Mouse (Mus musculus): ENCODE data around the gene Ccdc62. TPM values are rescaled to one million over a fixed set of nuclear protein-coding genes. Genes with fewer than 3 reads are reported as not detected.

Gene Ccdc62
- 1.2 and 1.6 TPM in 2 replicates for polyA plus RNA-seq (2012; rRNA removed)

- peak; percentile 77 for DNase-seq (ENCODE audit: low read depth, low spot score)
- under 1% methylated on average over 56 of the region's 56 CpGs for WGBS
Observed at GRCm38 (mm10) chr5:123930508-123930989, at the start of gene Ccdc62. TSS of gene Ccdc62 (plus strand) at chr5:123930679.

GRCm38 (mm10) chr5:123880778-123881177 lies 49.7 kb upstream of the Ccdc62 start:
- WGBS, result 86% methylated on average over 14 of the region's 14 CpGs
- no peak for DNase-seq (ENCODE audit: low read depth, low spot score)

GRCm38 (mm10) chr5:123883891-123884290 lies 46.6 kb upstream of the Ccdc62 start:
- DNase-seq (ENCODE audit: low read depth, low spot score), result no peak
- WGBS, result 61% methylated on average over 7 of the region's 7 CpGs

- 63% methylated on average over 10 of the region's 10 CpGs for WGBS
- DNase-seq (ENCODE audit: low read depth, low spot score), result no peak
Observed at GRCm38 (mm10) chr5:123884332-123884731, 46.1 kb upstream of the Ccdc62 start.

- 68% methylated on average over 3 of the region's 3 CpGs for WGBS
- no peak for DNase-seq (ENCODE audit: low read depth, low spot score)
Observed at GRCm38 (mm10) chr5:123886365-123886764, 44.1 kb upstream of the Ccdc62 start.

- no peak for DNase-seq (ENCODE audit: low read depth, low spot score)
- 73% methylated on average over 2 of the region's 2 CpGs for WGBS
Observed at GRCm38 (mm10) chr5:123890312-123890711, 40.2 kb upstream of the Ccdc62 start.

GRCm38 (mm10) chr5:123890987-123891386 lies 39.5 kb upstream of the Ccdc62 start:
- DNase-seq (ENCODE audit: low read depth, low spot score), result no peak
- 73% methylated on average over 5 of the region's 5 CpGs for WGBS

GRCm38 (mm10) chr5:123891669-123892068 lies 38.8 kb upstream of the Ccdc62 start:
- WGBS, result 21% methylated on average over 6 of the region's 6 CpGs
- DNase-seq (ENCODE audit: low read depth, low spot score), result no peak

- WGBS, result 80% methylated on average over 5 of the region's 5 CpGs
- no peak for DNase-seq (ENCODE audit: low read depth, low spot score)
Observed at GRCm38 (mm10) chr5:123893520-123893919, 37.0 kb upstream of the Ccdc62 start.

GRCm38 (mm10) chr5:123896395-123896794 lies 34.1 kb upstream of the Ccdc62 start:
- WGBS, result 52% methylated on average over 11 of the region's 11 CpGs
- DNase-seq (ENCODE audit: low read depth, low spot score), result no peak

- no peak for DNase-seq (ENCODE audit: low read depth, low spot score)
- WGBS, result 75% methylated on average over 13 of the region's 13 CpGs
Observed at GRCm38 (mm10) chr5:123897352-123897751, 33.1 kb upstream of the Ccdc62 start.

GRCm38 (mm10) chr5:123904059-123904672 lies 26.3 kb upstream of the Ccdc62 start:
- no peak for DNase-seq (ENCODE audit: low read depth, low spot score)
- 57% methylated on average over 11 of the region's 11 CpGs for WGBS

- WGBS, result 49% methylated on average over 17 of the region's 17 CpGs
- DNase-seq (ENCODE audit: low read depth, low spot score), result no peak
Observed at GRCm38 (mm10) chr5:123906146-123906975, 24.1 kb upstream of the Ccdc62 start.

GRCm38 (mm10) chr5:123906976-123907630 lies 23.4 kb upstream of the Ccdc62 start, which contains the start of gene Denr:
TSS of gene Denr (plus strand) at chr5:123907175.
- WGBS, result 1% methylated on average over 61 of the region's 61 CpGs
- peak; percentile 88 for DNase-seq (ENCODE audit: low read depth, low spot score)

GRCm38 (mm10) chr5:123907631-123907977 lies 22.9 kb upstream of the Ccdc62 start:
- DNase-seq (ENCODE audit: low read depth, low spot score), result no peak
- under 1% methylated on average over 10 of the region's 10 CpGs for WGBS

GRCm38 (mm10) chr5:123914852-123915251 lies 15.6 kb upstream of the Ccdc62 start:
- DNase-seq (ENCODE audit: low read depth, low spot score), result no peak
- 85% methylated on average over 3 of the region's 3 CpGs for WGBS

- DNase-seq (ENCODE audit: low read depth, low spot score), result no peak
- 89% methylated on average over 6 of the region's 6 CpGs for WGBS
Observed at GRCm38 (mm10) chr5:123922112-123922511, 8.4 kb upstream of the Ccdc62 start.

GRCm38 (mm10) chr5:123927118-123927517 lies 3.4 kb upstream of the Ccdc62 start, which contains the start of gene Gm43518:
TSS of gene Gm43518 (plus strand) at chr5:123927418.
- WGBS, result 92% methylated on average over 9 of the region's 9 CpGs
- DNase-seq (ENCODE audit: low read depth, low spot score), result no peak

GRCm38 (mm10) chr5:123931131-123931530 lies 652 bp downstream of the Ccdc62 start:
- WGBS, result 29% methylated on average over 13 of the region's 13 CpGs
- no peak for DNase-seq (ENCODE audit: low read depth, low spot score)

GRCm38 (mm10) chr5:123932927-123933326 lies 2.4 kb downstream of the Ccdc62 start:
- no peak for DNase-seq (ENCODE audit: low read depth, low spot score)

All from large intestine, adult 2 months (tissue).